Mouse (Mus musculus) CH12.LX (cell line): ENCODE results near the gene Rhbdl1. TPM values are rescaled to one million over a fixed set of nuclear protein-coding genes. Genes with fewer than 3 reads are reported as not detected.

Experiments used
- DNase-seq: peaks from one replicate; pipeline ENCODE4 v3.0.0-alpha.2; 2013; ENCODE audit errors: extremely low read depth
- H3K27ac ChIP-seq: 2 replicates; pipeline ENCODE4 v1.5.1; 2012; ENCODE audit warnings: low read depth, mild to moderate bottlenecking, control low read depth, moderate library complexity; ENCODE audit not compliant: insufficient read depth
- H3K27me3 ChIP-seq: replicated peaks from 2 replicates; pipeline ENCODE3; 2012; ENCODE audit warnings: inconsistent platforms
- H3K36me3 ChIP-seq, 2 experiments: replicated peaks in 1 of 2; 2 replicates each; pipeline versions ENCODE3 to v1.6.1; 2012; ENCODE audit warnings: inconsistent platforms in 1 of 2, low read length in 1 of 2, mild to moderate bottlenecking in 1 of 2, mixed read lengths in 1 of 2, moderate library complexity in 1 of 2; ENCODE audit not compliant: control insufficient read depth in 1 of 2, insufficient read depth in 1 of 2
- H3K4me1 ChIP-seq, 2 experiments: 2 replicates each; pipeline ENCODE4 v1.6.1; 2012; ENCODE audit warnings: inconsistent platforms in 1 of 2, moderate library complexity in 1 of 2; ENCODE audit not compliant: insufficient read depth in 2 of 2, control insufficient read depth in 1 of 2
- H3K4me2 ChIP-seq: 2 replicates; pipeline ENCODE4 v1.6.1; 2012; ENCODE audit warnings: low read depth, mild to moderate bottlenecking, control low read depth; ENCODE audit not compliant: poor library complexity, insufficient read depth, severe bottlenecking
- H3K4me3 ChIP-seq, 3 experiments: fragments of 150-350 bp in 1 of 3; sonication (generic) in 1 of 3; replicated peaks in 1 of 3; 2 replicates each; pipeline versions ENCODE3 to v1.5.1; 2011 to 2012; ENCODE audit warnings: low read depth in 2 of 3, low read length in 2 of 3, mild to moderate bottlenecking in 2 of 3, moderate library complexity in 2 of 3, control low read depth in 1 of 3, improper control_type of control experiment in 1 of 3, inconsistent platforms in 1 of 3, mixed read lengths in 1 of 3; ENCODE audit not compliant: poor library complexity in 1 of 3
- H3K79me2 ChIP-seq: replicated peaks from 2 replicates; pipeline ENCODE4 v1.6.1; 2012; ENCODE audit warnings: mild to moderate bottlenecking, moderate library complexity; ENCODE audit not compliant: control insufficient read depth, poor library complexity, insufficient read depth, severe bottlenecking; ENCODE audit errors: extremely low read depth
- H3K9ac ChIP-seq: 2 replicates; pipeline ENCODE4 v1.6.1; 2012; ENCODE audit warnings: low read depth, mild to moderate bottlenecking, control low read depth, moderate library complexity; ENCODE audit not compliant: insufficient read depth
- H3K9me3 ChIP-seq: replicated peaks from 2 replicates; pipeline ENCODE3; 2012; ENCODE audit warnings: low read length, inconsistent platforms, mixed read lengths
- BHLHE40 ChIP-seq: IDR thresholded peaks from 2 replicates; pipeline ENCODE4 v1.6.1; 2011; ENCODE audit warnings: mild to moderate bottlenecking, low read depth, low read length, improper control_type of control experiment
- CHD1 ChIP-seq: IDR thresholded peaks from 2 replicates; pipeline ENCODE4 v1.6.1; 2012; ENCODE audit warnings: low read depth, low read length, improper control_type of control experiment, inconsistent platforms
- CHD2 ChIP-seq: IDR thresholded peaks from 2 replicates; pipeline ENCODE4 v1.6.1; 2011; ENCODE audit warnings: low read length, improper control_type of control experiment
- E2F4 ChIP-seq: IDR thresholded peaks from 2 replicates; pipeline ENCODE4 v1.6.1; 2011; ENCODE audit warnings: low read depth, low read length, improper control_type of control experiment; ENCODE audit not compliant: insufficient replicate concordance
- ETS1 ChIP-seq: conservative IDR thresholded peaks from 2 replicates; pipeline ENCODE4 v1.6.1; 2012; ENCODE audit warnings: low read depth, mild to moderate bottlenecking, inconsistent platforms, low read length, improper control_type of control experiment, moderate library complexity
- IRF4 ChIP-seq: IDR thresholded peaks from 2 replicates; pipeline ENCODE4 v1.6.1; 2014; ENCODE audit warnings: low read depth, mild to moderate bottlenecking, inconsistent platforms, low read length, improper control_type of control experiment
- JUN ChIP-seq: IDR thresholded peaks from 2 replicates; pipeline ENCODE4 v1.6.1; 2011; ENCODE audit warnings: low read depth, mild to moderate bottlenecking, low read length, improper control_type of control experiment, moderate library complexity; ENCODE audit not compliant: insufficient read depth
- JUND ChIP-seq: conservative IDR thresholded peaks from 2 replicates; pipeline ENCODE4 v1.6.1; 2011; ENCODE audit warnings: low read depth, low read length, improper control_type of control experiment
- KAT2A ChIP-seq: IDR thresholded peaks from 2 replicates; pipeline ENCODE4 v1.6.1; 2012; ENCODE audit warnings: low read length, improper control_type of control experiment, inconsistent platforms; ENCODE audit not compliant: insufficient replicate concordance
- MAFK ChIP-seq: IDR thresholded peaks from 2 replicates; pipeline ENCODE4 v1.6.1; 2011; ENCODE audit warnings: low read length, improper control_type of control experiment; ENCODE audit not compliant: insufficient replicate concordance
- MAX ChIP-seq: IDR thresholded peaks from 2 replicates; pipeline ENCODE4 v1.6.1; 2011; ENCODE audit warnings: low read length, improper control_type of control experiment
- MAZ ChIP-seq: IDR thresholded peaks from 2 replicates; pipeline ENCODE4 v1.6.1; 2012; ENCODE audit warnings: low read depth, mild to moderate bottlenecking, inconsistent platforms, low read length, improper control_type of control experiment, moderate library complexity
- MEF2A ChIP-seq: IDR thresholded peaks from 2 replicates; pipeline ENCODE4 v1.6.1; 2014; ENCODE audit warnings: low read depth, mild to moderate bottlenecking, inconsistent platforms, low read length, improper control_type of control experiment, borderline replicate concordance
- MXI1 ChIP-seq: IDR thresholded peaks from 2 replicates; pipeline ENCODE4 v1.6.1; 2011; ENCODE audit warnings: mild to moderate bottlenecking, low read depth, low read length, improper control_type of control experiment
- NELFE ChIP-seq: IDR thresholded peaks from 2 replicates; pipeline ENCODE4 v1.6.1; 2011; ENCODE audit warnings: low read depth, low read length, improper control_type of control experiment
- PAX5 ChIP-seq: IDR thresholded peaks from 2 replicates; pipeline ENCODE4 v1.6.1; 2012; ENCODE audit warnings: low read length, inconsistent platforms, mixed read lengths
- POLR2A ChIP-seq: IDR thresholded peaks from 2 replicates; pipeline ENCODE4 v1.6.1; 2011; ENCODE audit warnings: low read depth, mild to moderate bottlenecking, improper control_type of control experiment, low read length
- POLR2AphosphoS2 ChIP-seq: IDR thresholded peaks from 2 replicates; pipeline ENCODE4 v1.6.1; 2011; ENCODE audit warnings: low read depth, low read length, improper control_type of control experiment
- RCOR1 ChIP-seq: conservative IDR thresholded peaks from 2 replicates; pipeline ENCODE4 v1.6.1; 2012; ENCODE audit warnings: low read depth, mild to moderate bottlenecking, inconsistent platforms, low read length, improper control_type of control experiment
- SIN3A ChIP-seq: IDR thresholded peaks from 2 replicates; pipeline ENCODE4 v1.6.1; 2012; ENCODE audit warnings: low read length, improper control_type of control experiment, inconsistent platforms
- TCF12 ChIP-seq: IDR thresholded peaks from 2 replicates; pipeline ENCODE4 v1.6.1; 2014; ENCODE audit warnings: low read depth, mild to moderate bottlenecking, inconsistent platforms, low read length, improper control_type of control experiment
- USF1 ChIP-seq: IDR thresholded peaks from 2 replicates; pipeline ENCODE4 v1.6.1; 2014; ENCODE audit warnings: low read depth, mild to moderate bottlenecking, inconsistent platforms, low read length, improper control_type of control experiment
- USF2 ChIP-seq: conservative IDR thresholded peaks from 2 replicates; pipeline ENCODE4 v1.6.1; 2011; ENCODE audit warnings: low read depth, low read length, improper control_type of control experiment
- ZMIZ1 ChIP-seq: IDR thresholded peaks from 2 replicates; pipeline ENCODE4 v1.6.1; 2012; ENCODE audit warnings: low read depth, mild to moderate bottlenecking, inconsistent platforms, low read length, improper control_type of control experiment
- ZNF384 ChIP-seq: IDR thresholded peaks from 2 replicates; pipeline ENCODE4 v1.6.1; 2012; ENCODE audit warnings: low read depth, low read length, improper control_type of control experiment, inconsistent platforms
- dilution Hi-C: fragments of 300-500 bp; cut with MboI; formaldehyde crosslinking; loops from 2 replicates; pipeline ENCODE4 v1.14.3; 2020; ENCODE audit warnings: low sequenced_read_pairs; ENCODE audit not compliant: extremely low pct_unique_long_range_greater_than_20kb, extremely low pct_ligation_motif_present
- in situ Hi-C: fragments of 300-500 bp; cut with MboI; formaldehyde crosslinking; loops from 3 replicates; pipeline ENCODE4 v1.14.3; 2019; ENCODE audit warnings: low sequenced_read_pairs, low pct_ligation_motif_present, low pct_unique_long_range_greater_than_20kb, mixed read lengths
- polyA plus RNA-seq: library from polyadenylated mRNA; unstranded; fragments of >175 nt; gene quantifications from 2 replicates; pipeline ENCODE4 v1.2.1, GENCODE M21; 2012; ENCODE audit warnings: low read depth; ENCODE audit not compliant: insufficient read length
- total RNA-seq, 2 experiments: library from RNA; depleted of rRNA; stranded (reverse); fragments of 300-350 nt in 1 of 2; fragments of >200 nt in 1 of 2; gene quantifications; 2 replicates each; pipeline ENCODE4 v1.2.3; 2012 to 2014

The Rhbdl1 gene
- total and polyA plus RNA-seq, 3 experiments: 1.9 to 2.8 TPM; not detected in 1

DNA sequence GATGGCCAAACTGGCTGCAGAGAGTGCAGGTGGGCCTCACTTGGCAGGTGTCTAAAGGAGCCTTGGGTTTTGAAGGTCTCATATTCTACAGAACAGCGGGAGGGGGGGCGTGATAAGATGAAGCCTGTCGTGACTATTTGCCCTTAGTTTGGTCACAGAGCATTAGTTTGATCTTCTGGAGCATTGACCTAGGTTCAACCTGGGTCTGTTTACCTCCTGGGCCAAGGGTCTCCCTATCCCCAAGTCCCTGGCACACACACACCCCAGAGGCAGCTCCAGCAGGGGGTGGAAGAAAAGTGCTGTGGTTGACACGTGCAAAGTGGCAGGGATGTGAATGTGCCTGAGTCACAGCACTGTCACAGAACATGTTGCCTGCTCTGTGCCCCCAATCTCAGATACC lies 26.2 kb downstream of the Rhbdl1 start:
- in situ Hi-C loops: no loop called here

DNA sequence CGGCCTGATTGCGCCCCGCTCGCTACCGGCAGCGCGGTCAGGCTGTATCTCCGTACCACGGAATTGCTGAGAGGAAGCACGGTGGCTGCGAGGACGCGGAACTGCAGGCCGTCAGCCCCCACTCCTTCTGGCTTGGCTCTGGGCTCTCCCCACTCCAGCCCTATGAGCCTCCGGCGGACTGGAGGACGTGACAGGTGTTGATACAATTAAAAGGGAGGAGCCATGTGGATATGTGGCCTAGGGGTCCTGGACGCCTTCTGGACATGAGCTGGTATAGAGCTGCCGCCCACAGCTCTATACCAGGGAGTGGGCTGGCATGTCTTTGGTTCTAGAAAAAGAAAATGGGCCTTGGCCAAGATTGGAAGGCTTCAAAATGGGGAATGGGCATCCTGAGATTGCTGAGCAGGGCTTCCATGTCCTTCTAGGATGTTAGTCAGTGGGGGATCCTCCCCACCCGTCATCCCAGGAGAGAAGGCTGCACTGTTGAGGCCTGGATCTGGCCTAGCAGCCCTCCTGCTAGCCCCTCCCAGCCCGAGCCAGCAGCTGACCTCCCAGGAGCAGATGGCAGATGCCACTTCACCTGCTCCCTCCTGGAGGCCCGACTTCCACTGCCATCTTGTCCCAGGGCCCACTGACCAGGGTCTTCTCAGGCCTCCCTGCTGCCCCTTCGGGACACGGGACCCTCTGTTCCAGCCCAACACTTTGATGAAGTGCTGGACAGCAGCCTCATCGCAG lies 27.3 kb downstream of the Rhbdl1 start:
- H3K9me3 ChIP-seq: no peaks in the 10 kb centered on the region
- TF ChIP-seq USF1 (no peak), MAFK (no peak), MAX (no peak), ETS1 (no peak), USF2 (no peak), CHD1 (no peak), TCF12 (no peak), PAX5 (no peak), POLR2AphosphoS2 (no peak), ZNF384 (no peak), JUN (no peak), MAZ (no peak), E2F4 (no peak), SIN3A (no peak), JUND (no peak)
- no peaks in the 10 kb centered on the region for H3K4me1 ChIP-seq
- peaks cover 76% of the 10 kb centered on the region for H3K27me3 ChIP-seq
- no peaks in the 10 kb centered on the region for H3K79me2 ChIP-seq
- no peak overlapping the region for H3K4me2 ChIP-seq
- no peak overlapping the region for H3K27ac ChIP-seq
- no peak overlapping the region for H3K4me3 ChIP-seq
- H3K9ac ChIP-seq: no peak overlapping the region
- in situ Hi-C loops (no loop called here), dilution Hi-C loops (no loop called here)
- no peak for DNase-seq
- no peaks in the 10 kb centered on the region for H3K36me3 ChIP-seq

More for the DNA sequence above, 26.2 kb downstream of the Rhbdl1 start:
- Histone ChIP-seq H3K79me2 (no peaks in the 10 kb centered on the region), H3K4me1 (no peaks in the 10 kb centered on the region), H3K9me3 (no peaks in the 10 kb centered on the region), H3K9ac (no peak overlapping the region), H3K4me2 (no peak overlapping the region), H3K4me3 (no peak overlapping the region), H3K27ac (no peak overlapping the region), H3K36me3 (no peaks in the 10 kb centered on the region), H3K27me3 (peaks cover 82% of the 10 kb centered on the region)
- TF ChIP-seq MAX: no peak
- no peak for TF ChIP-seq ETS1
- no peak for TF ChIP-seq CHD2
- no peak for TF ChIP-seq CHD1
- TF ChIP-seq PAX5: no peak
- TF ChIP-seq USF1: no peak
- no peak for TF ChIP-seq KAT2A
- TF ChIP-seq BHLHE40: no peak
- no peak for TF ChIP-seq POLR2A
- no peak for TF ChIP-seq NELFE
- no peak for TF ChIP-seq MXI1
- no peak for TF ChIP-seq MAZ
- no peak for TF ChIP-seq MEF2A
- TF ChIP-seq IRF4: no peak
- no peak for TF ChIP-seq RCOR1
- TF ChIP-seq SIN3A: no peak
- no peak for TF ChIP-seq POLR2AphosphoS2
- no peak for TF ChIP-seq JUND
- TF ChIP-seq ZMIZ1: no peak
- no peak for TF ChIP-seq MAFK
- DNase-seq: no peak
- dilution Hi-C loops: no loop called here
